Mouse (Mus musculus): ENCODE results near the gene Fam189b.

Fam189b gene

DNA sequence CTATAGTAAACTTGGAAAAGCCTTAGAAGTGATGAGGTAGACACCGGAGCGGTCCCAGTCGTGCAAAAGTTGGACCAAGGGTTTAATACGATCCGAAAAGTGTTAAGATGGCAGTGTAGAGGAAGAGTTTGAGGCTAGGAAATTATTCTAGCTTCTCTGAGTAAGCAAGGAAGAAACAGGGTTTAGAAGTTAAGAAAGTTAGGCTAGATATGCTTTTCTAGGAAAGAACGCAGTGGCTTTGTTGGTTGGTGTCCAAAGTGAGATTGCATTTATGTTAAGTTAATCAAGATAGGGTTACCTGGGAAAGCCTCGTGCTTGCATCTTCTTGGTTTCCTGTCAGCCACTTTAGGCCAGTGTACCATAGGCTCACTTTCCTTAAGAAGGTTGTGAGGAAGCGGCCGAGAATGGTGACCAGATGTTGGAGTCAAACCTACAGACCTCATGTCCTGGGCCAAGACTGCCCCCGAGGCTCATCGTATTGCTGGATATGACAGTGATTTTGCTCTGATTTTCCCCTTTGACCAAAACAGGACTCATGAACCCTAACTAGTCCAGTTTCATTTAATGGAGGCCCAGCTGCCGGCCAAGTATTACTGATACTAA is 17.6 kb upstream of the Fam189b start:
- no peak for DNase-seq (ENCODE audit: low spot score)

DNA sequence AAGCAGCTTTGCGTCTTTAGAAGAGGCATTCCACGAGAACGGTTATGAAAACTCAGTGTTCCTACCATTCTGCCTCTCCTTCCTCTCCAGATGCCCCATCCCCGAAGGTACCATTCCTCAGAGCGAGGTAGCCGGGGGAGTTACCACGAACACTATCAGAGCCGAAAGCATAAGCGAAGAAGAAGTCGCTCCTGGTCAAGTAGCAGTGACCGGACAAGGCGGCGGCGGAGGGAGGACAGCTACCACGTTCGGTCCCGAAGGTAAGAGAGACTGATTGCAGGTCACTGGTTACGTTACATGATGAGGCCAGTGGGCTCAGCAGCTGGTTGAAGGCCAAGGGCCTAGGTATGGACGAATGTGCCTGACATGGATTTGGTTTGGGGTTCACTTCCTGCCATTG is 16.0 kb upstream of the Fam189b start:
- no peak for DNase-seq (ENCODE audit: low spot score)

DNA sequence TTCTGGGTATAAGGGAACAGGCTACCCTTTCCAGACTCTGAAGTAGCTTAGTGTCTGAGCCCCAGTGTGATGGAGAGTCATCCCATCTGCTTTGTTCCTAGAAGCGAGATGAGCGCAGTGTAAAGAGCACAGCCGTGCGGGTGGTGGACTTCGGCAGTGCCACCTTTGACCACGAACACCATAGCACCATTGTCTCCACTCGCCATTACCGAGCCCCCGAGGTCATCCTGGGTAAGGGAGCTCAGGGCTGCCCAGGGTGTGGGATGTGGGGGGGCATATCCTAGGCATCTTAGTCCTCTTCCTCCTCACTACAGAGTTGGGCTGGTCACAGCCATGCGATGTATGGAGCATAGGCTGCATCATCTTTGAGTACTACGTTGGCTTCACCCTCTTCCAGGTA is 8.1 kb upstream of the Fam189b start:
- DNase-seq (ENCODE audit: low spot score): no peak

DNA sequence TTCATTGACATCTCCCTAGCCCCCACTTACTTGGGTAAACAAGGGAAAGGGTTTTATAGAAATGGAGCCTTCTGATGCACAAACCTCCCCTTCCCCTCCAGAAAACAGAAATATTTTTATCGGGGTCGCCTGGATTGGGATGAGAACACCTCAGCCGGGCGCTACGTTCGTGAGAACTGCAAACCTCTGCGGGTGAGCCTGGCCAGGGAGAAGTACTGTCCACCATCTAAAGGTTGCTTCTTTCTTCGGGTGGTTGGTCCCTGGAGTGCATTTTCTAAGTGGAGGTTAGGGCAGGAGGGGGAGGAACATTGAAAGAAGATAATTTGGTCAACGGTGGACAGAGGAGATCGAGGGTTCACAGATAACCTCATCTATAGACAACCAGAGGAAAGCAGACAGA is 7.4 kb upstream of the Fam189b start:
- DNase-seq (ENCODE audit: low spot score): no peak

DNA sequence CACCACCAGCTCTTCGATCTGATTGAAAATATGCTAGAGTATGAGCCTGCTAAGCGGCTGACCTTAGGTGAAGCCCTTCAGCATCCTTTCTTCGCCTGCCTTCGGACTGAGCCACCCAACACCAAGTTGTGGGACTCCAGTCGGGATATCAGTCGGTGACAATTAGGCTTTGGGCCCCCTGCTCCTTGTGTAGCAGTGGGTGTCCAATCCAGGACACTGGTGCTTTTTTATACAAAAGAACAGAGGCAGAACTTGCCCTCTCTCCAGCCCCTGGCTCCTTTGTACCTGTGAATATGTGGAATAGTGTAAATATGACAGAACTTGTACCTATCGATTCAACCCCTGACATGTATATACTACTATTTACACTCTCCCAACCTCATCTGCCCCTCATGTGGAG is 6.5 kb upstream of the Fam189b start:
- DNase-seq (ENCODE audit: low spot score): no peak

DNA sequence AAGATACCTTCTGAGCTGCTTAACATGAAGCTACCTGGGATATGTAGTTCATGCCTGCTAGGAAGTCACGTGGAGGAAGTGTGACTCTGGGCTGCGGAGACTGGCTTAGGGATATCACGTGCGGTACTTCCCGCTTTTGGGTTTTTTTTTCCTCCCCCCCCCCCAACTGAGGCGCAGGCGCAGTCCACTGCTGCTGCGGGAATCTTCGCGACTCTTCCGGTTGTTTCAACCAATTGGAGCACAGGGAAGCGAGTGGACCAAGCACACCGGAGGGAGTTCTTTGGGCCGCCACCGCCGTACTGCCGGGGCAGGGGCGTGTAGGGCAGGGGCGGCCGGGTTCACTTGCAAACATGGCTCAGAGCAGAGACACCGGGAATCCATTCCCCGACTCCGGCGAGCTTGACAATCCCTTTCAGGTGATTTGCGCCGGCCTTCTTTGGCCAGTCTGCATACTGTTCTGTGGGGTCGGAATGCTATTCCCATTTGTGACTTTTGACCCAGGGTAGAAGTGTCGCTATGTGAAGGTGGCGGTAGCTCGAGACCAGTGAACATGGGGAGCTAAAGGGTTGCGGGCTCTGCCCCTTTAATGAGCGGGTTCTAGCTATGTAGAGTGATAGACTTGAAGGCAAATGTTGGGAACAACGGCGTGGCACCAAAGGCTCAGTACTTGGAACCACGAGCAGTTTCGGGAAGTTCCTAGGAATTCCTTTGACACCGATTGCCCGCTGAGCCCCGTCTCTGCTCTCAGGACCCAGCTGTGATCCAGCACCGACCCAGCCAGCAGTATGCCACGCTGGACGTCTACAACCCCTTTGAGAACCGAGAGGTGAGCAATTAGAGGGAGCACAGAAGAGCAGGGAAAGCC is 5.5 kb upstream of the Fam189b start, which contains the start of gene Scamp3:
Scamp3 (plus strand) TSS at position 232 of the 865 bp plus-strand sequence.
- peak; percentile 97 for DNase-seq (ENCODE audit: low spot score)

DNA sequence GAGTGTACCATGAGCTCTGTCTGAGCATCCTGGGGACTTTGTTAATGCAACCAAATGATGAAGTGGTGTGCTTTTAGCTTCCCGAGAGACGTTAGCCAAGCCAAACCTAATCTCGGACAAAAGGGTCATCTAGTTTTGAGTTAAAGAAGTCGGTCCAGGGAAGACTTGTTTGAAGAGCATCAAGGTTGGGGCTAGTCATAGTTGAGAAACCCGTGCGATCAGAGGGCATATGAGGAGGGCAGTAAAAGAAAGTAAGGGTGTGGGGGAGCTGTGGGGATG is 4.9 kb upstream of the Fam189b start:
- no peak for DNase-seq (ENCODE audit: low spot score)

DNA sequence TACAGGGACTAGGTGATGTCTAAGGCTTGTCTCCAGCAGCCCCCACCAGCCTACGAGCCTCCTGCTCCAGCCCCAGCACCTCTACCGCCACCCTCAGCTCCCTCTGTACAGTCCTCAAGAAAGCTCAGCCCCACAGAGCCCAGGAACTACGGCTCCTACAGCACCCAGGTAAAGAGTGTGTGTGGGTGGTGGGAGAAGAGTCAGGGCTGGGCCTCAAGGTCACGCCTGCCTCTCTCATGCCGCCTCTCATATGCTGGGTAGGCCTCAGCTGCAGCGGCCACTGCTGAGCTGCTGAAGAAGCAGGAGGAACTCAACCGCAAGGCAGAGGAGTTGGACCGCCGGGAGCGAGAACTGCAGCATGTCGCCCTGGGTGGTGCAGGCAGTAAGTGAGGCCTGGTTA is 3.9 kb upstream of the Fam189b start:
- no peak for DNase-seq (ENCODE audit: low spot score)

DNA sequence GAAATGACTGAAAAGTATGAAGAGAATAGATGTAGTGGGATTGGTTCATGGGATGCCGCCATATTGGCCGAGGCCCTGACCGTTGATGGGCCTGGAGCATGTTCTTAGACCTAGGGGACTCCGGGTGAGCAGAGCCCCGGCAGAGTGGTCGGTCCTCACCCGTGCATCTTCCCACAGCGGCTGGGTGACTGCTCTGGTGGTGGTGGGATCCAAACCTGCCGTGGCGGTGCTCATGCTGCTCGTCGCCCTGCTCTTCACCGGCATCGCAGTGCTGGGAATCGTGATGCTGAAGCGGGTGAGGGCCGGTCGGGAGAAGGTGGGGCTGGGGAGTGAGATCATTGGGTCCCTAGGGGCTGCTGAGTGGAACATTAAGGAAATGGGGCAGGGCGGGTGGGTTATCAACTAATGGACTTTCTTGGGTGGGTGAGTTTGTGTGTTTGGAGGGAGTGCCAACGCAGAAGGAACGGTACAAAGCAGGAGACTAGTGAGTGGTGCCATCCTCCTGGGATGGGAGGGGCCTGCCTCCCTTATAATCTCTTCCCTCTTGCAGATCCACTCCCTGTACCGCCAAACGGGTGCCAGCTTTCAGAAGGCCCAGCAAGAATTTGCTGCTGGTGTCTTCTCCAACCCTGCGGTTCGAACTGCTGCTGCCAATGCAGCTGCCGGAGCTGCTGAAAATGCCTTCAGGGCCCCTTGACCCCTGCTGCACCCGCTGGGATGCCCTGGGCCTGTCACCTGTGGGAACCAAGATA is 1.0 kb upstream of the Fam189b start:
- DNase-seq (ENCODE audit: low spot score): no peak

DNA sequence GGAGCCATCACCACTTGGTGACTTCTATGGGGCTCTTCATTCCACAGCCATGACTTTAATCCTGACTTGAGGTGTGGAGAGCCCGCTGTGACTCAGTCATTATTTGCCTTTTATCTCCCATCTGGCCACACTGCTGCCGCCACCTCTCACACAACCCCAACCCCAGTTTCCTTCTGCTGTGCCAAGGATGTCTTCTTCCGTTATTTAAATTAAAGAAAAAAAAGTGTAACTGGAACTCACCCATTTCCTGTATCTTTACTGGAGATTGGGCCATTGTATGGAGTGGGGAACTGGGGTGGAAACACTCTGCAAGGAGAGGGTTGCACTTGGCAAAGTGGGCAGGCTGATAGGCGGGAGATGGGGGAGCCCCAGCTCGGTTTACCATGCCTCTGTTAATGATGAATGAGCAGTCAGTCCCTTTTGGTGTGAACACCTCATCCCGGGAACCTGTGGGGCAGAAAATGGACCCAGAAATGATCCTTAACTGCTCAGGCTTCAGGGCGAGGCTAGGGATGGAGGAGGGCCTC is 349 bp upstream of the Fam189b start:
- no peak for DNase-seq (ENCODE audit: low spot score)

DNA sequence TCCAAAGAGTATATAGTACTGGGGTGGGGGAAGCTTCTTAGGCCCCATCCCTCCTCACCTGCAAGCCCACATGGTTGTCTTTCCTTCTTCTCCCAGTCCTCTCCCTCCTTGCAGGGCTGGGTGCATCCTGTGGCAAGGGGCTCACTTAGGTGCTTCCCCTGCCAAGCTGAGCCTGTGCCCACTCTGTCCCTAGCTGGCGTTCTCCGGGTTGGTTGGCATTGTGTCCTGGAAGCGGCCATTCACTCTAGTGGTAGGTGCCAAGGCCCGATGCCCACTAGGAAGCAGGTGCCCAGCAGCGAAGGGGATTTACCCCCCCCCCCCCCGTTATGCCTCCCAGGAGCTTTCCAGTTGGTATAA is 994 bp downstream of the Fam189b start:
- DNase-seq (ENCODE audit: low spot score): no peak

DNA sequence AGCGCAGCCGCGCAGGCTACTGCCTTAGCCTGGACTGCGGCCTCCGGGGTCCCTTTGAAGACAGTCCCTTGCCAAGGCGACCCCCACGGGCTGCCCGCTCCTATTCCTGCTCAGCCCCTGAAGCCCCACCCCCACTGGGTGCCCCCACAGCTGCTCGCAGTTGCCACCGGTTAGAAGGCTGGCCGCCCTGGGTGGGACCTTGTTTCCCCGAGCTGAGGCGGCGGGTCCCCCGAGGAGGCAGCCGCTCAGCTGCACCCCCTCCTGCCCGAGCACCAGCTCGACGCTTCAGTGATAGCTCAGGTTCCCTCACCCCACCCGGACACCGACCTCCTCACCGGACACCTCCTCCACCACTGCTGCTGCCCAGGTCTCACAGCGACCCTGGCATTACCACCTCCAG is 4.3 kb downstream of the Fam189b start:
- DNase-seq (ENCODE audit: low spot score): no peak

DNA sequence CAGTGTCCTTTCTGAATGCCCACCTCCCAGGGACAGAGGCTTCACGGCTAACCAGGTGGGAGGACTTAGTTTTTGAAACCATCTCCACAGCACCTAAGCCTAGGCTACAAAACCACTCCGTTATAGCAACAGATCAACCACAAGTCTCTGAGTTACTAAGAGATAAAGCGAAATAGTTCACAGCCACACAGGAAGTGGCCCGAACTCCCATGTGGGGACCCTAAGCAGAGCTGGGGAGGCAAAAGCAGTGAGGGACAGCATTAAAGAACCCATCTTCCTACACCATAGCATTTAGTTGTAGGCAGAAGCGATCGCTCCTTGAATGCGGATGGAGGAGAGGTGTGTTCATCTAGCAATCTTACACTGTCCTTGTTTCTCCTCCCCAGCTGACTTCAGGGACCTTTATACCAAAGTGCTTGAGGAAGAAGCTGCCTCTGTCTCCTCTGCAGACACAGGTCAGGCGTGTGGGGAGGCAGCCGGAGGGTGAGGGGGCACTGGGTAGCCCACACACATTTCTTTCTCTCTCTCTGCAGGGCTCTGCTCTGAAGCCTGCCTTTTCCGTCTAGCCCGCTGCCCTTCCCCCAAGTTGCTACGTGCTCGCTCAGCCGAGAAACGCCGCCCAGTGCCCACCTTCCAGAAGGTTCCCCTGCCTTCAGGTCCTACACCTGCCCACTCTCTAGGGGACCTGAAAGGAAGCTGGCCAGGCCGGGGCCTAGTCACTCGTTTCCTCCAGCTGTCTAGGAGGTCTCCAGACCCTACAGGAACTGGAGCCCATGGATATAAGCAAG is 4.9 kb downstream of the Fam189b start:
- DNase-seq (ENCODE audit: low spot score): no peak

DNA sequence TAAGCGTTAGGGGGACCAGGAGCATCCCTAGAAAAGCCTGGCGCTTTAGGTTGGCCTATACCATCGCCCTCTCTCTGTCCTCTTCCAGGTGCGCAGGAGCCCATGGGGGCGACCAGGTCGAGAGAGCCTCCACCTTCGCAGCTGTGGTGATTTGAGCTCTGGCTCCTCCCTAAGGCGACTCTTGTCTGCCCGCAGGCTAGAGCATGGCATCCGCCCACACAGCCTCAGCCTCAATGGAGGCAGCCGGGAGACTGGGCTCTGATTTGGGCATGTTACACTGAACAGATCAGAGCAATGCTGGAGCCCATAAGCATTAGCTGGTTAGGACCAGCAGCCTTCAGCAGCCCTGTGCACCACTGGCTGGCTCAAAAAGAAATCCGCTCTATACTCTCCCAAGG is 5.5 kb downstream of the Fam189b start:
- no peak for DNase-seq (ENCODE audit: low spot score)

DNA sequence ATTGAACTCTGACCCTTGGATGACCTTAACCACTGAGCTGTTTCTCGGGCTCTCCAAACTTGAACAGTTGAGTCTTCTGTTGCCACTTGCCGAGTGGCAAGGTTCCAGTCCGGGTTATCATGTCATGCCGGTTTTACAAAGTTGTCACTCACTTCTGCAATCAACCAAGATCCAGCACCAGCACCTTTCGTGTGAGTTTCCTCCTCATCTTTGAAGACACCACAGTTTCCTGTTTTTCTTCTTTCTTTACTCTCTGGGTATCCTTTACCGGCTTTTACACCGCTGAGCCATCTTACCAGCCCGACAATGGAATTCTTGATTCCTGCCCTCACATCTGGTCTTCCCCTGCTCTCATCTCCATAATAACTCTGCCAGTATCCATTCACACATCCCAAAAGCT is 7.5 kb downstream of the Fam189b start:
- no peak for DNase-seq (ENCODE audit: low spot score)

DNA sequence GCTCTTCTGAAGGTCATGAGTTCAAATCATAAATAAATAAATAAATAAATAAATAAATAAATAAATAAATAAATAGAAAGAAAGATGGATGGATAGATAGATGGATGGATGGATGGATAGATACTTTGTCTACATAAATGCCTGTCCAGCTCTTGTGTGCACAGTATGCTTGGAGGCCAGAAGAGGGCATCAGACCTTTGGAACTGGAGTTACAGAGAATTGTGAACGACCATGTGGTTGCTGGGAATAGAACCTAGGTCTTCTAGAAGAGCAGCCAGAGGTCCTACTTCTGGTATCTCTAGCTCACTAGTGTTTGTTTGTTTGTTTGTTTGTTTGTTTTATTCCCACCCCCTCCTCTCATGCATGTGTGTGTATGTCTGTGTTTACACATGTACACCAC is 10.4 kb downstream of the Fam189b start:
- DNase-seq (ENCODE audit: low spot score): no peak

DNA sequence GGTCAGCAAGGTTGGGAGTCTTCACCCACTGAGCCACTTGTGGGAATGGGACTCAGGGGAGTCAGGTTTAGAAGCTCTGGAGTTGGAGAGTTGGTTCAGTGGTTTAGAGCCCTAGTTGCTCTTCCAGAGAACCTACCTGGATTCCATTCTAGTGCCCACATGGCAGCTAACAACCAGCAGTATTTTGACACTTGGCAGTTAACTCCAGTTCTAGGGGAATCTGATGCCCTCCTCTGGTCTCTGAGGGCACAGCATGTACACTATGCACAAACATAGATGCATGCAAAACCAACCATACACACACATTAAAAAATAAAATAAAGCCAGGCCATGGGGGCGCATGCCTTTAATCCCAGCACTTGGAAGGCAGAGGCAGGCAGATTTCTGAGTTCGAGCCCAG is 10.9 kb downstream of the Fam189b start:
- DNase-seq (ENCODE audit: low spot score): no peak

DNA sequence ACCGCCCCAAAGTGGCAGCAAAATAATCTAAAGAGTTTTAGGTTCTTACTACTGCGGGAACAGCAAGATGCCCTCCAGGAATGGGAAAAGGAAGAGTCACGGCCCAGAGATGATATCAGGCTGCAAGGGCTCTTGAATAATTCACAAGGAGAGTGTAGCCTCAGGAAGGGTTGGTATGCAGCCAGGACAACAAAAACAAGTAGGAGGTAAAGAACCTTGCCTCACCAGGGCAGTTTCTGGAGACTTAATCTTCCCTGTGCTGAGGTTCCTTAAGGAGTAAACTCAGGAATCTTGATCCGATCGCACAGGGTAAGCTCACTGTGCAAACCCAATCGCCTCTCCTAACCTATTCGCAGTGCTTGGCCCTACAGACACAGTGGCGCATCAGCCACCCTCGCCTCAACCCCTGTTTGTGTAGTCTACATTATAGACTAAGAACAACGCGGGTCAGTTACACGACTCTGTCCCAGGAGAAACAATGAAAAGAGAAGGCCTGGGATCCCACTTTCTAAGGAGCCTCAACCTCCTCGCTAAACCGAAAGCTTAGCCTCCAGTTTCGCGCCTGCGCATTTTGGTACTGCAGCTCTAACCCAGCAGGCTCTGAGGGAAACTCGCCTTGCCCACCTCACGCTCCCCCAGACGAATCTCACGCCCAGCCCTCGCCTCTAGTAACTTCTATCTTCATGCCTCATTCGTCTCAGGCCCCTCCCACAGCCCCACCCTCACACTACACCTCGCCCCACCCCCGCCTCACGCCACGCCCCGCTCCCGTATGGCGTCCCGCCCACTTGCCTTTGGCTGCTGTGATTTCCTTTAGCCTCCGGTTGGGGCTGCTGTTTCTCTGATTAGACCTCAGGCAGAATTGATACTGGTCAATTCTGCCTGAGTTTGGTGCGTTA is 13.3 kb downstream of the Fam189b start:
- peak; percentile 97 for DNase-seq (ENCODE audit: low spot score)

DNA sequence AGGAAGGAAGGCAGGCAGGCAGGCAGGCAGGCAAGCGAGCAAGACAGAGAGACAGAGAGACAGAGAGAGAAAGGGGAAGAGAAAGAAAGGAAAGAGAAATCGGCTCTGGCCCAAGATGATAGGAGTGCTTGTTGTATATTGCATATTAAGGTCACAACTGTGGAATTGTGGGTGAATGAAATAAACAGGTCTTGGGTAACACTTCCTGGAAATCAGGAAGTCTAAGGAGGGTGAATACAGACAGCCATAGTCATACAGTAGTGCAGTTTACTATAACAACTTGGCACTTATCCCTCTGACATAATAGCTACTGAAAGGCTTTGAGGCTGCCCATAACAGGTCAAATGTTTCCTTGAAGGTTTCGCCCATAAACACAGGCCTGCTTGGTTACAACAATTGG is 16.9 kb downstream of the Fam189b start:
- no peak for DNase-seq (ENCODE audit: low spot score)

DNA sequence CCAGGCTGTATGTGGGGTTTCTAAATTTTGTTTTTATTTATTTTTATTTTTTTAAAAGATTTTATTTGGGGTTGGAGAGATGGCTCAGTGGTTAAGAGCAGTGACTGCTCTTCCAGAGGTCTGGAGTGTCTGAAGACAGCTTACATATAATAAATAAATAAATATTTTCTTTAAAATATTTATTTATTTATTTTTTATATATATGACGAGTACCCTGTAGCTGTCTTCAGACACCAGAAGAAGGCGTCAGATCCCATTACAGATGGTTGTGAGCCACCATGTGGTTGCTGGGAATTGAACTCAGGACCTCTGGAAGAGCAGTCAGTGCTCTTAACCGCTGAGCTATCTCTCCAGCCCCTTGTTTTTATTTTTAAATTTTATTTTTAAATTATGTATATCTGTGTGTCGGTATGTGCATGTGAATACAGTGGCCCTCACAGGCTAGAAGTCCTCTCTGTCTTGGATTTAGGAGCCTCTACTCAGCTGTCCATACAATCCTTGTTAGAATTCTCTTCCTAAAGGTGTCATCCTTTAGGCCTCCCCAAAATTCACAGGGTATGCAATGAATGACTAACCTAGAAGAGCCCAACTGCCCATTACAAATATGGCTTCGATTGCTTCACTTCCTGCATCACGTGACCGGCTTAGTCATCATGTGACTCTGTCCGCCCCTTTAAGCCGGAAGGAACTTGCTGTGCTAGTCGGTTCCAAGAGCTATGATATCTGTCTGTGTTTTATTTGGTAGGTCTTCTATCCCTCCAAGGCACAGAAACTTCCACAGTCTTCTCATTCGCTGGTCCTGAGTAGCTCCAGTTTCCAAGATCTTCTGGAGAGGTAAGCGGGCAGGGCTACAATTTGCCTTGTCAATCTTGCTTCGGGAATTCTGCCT is 19.6 kb downstream of the Fam189b start, which contains the start of gene Gba:
Gba (plus strand) TSS at position 676 of the 889 bp plus-strand sequence.
- peak; percentile 86 for DNase-seq (ENCODE audit: low spot score)
